Mouse (Mus musculus) ES-E14 (cell line): Measurements from ENCODE around the gene Zfp263. TPM values are rescaled to one million over a fixed set of nuclear protein-coding genes. Genes with fewer than 3 reads are reported as not detected.

ENCODE experiments used
- DNase-seq: peaks from one replicate; pipeline ENCODE4 v3.0.0-alpha.2; 2013; ENCODE audit warnings: low read depth, low spot score
- H3K27ac ChIP-seq: 2 replicates; pipeline ENCODE4 v1.5.1; 2012; ENCODE audit warnings: low read depth, mild to moderate bottlenecking, low read length, moderate library complexity, mixed read lengths; ENCODE audit not compliant: poor library complexity, insufficient read depth, severe bottlenecking
- H3K36me3 ChIP-seq: 2 replicates; pipeline ENCODE4 v1.6.1; 2012; ENCODE audit warnings: mild to moderate bottlenecking, low read length, moderate library complexity, mixed read lengths; ENCODE audit not compliant: control insufficient read depth, poor library complexity, insufficient read depth, severe bottlenecking
- H3K4me1 ChIP-seq, 2 experiments: fragments of 150-350 bp in 1 of 2; sonication (generic) in 1 of 2; 2 replicates each; pipeline ENCODE4 v1.6.1; 2012; ENCODE audit warnings: low read length in 2 of 2, mild to moderate bottlenecking in 1 of 2, mixed read lengths in 1 of 2; ENCODE audit not compliant: control insufficient read depth in 2 of 2, insufficient read depth in 2 of 2, poor library complexity in 1 of 2
- H3K4me3 ChIP-seq, 2 experiments: fragments of 150-350 bp in 1 of 2; sonication (generic) in 1 of 2; 2 replicates each; pipeline ENCODE4 v1.5.1; 2012; ENCODE audit warnings: low read length in 2 of 2, low read depth in 1 of 2, mild to moderate bottlenecking in 1 of 2, mixed read lengths in 1 of 2; ENCODE audit not compliant: insufficient read depth in 1 of 2, poor library complexity in 1 of 2, severe bottlenecking in 1 of 2
- H3K9ac ChIP-seq: 2 replicates; pipeline ENCODE4 v1.6.1; 2012; ENCODE audit warnings: low read depth, mild to moderate bottlenecking, low read length, mixed read lengths; ENCODE audit not compliant: poor library complexity, insufficient read depth, severe bottlenecking
- H3K9me3 ChIP-seq: fragments of 150-350 bp; sonication (generic); 2 replicates; pipeline ENCODE4 v1.6.1; 2012; ENCODE audit warnings: low read depth, mild to moderate bottlenecking, low read length; ENCODE audit not compliant: control insufficient read depth, insufficient read depth
- CHD2 ChIP-seq: IDR thresholded peaks from 2 replicates; pipeline ENCODE4 v1.6.1; 2014; ENCODE audit warnings: mild to moderate bottlenecking, low read depth, low read length, inconsistent platforms
- HCFC1 ChIP-seq: IDR thresholded peaks from 2 replicates; pipeline ENCODE4 v1.6.1; 2012; ENCODE audit warnings: low read length, inconsistent platforms, borderline replicate concordance; ENCODE audit not compliant: insufficient read depth
- MAFK ChIP-seq: IDR thresholded peaks from 2 replicates; pipeline ENCODE4 v1.6.1; 2014; ENCODE audit warnings: mild to moderate bottlenecking, low read depth, low read length, inconsistent platforms; ENCODE audit not compliant: insufficient read depth
- ZC3H11A ChIP-seq: IDR thresholded peaks from 2 replicates; pipeline ENCODE4 v1.6.1; 2012; ENCODE audit warnings: low read depth, mild to moderate bottlenecking, inconsistent platforms, low read length, borderline replicate concordance
- ZNF384 ChIP-seq: IDR thresholded peaks from 2 replicates; pipeline ENCODE4 v1.6.1; 2012; ENCODE audit warnings: low read depth, low read length, inconsistent platforms
- in situ Hi-C, 2 experiments: fragments of 600-800 bp; cut with MboI; formaldehyde crosslinking; loops; one replicate each; pipeline ENCODE4 v1.15.1; 2025; ENCODE audit warnings: low sequenced_read_pairs in 2 of 2, inconsistent platforms in 1 of 2; ENCODE audit not compliant: unreplicated experiment in 2 of 2
- total RNA-seq: library from RNA; depleted of rRNA; stranded (reverse); fragments of 300-350 nt; gene quantifications from 2 replicates; pipeline ENCODE4 v1.2.3, GENCODE M21; 2012

Gene Zfp263
- total RNA-seq, 1 experiment = 25.4 TPM

DNA sequence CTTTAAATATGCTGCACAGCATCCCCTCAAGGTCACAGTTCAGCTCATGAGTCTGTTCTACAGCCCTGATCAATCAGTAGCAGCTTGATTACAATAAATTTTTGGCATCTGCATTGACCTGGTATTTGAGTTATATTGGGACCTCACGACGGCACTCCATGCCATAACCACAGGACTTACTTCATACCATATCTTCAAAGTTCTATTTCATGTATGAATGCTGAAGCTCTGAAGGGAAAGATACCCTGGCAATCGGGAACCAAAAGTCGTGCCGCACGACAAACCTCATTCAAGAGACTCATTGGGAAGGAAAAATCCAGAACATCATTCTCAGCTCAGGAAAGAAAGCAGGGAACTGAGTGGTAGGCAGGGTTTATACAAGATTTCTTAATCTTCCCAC lies 1.4 kb upstream of the Zfp263 start:
- in situ Hi-C loops = no loop called here
- Histone ChIP-seq H3K4me1 (peaks cover 0 to 5% of the 10 kb centered on the region in 2 experiments; a peak in 1 of 4 replicates), H3K4me3 (no peak overlapping the region), H3K36me3 (no peaks in the 10 kb centered on the region; the same call in 1 of the 2 replicates), H3K27ac (no peak overlapping the region), H3K9me3 (no peaks in the 10 kb centered on the region), H3K9ac (no peak overlapping the region)
- no peak for DNase-seq
- TF ChIP-seq MAFK (no peak), HCFC1 (no peak), CHD2 (no peak), ZC3H11A (no peak), ZNF384 (no peak)

DNA sequence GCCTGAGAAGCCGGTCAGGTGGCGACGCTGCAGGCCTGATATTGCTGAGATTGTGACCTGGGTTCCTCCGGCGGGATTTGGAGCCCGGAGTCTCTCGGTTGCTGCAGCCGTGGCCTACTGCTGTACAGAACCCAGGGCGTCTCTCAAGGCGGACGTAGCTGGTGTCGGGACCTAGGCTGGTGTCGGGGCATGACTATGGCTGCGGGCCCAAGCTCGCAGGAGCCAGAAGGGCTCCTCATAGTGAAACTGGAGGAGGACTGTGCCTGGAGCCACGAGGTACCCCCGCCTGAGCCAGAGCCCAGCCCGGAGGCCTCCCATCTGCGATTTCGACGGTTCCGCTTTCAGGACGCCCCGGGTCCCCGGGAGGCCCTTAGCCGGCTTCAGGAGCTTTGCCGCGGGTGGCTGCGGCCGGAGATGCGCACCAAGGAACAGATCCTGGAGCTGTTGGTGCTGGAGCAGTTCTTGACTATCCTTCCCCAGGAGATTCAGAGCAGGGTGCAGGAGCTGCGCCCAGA lies 350 bp downstream of the Zfp263 start:
- H3K27ac ChIP-seq = 0 out of 2 replicates have a peak overlapping the region, but pooled peaks have one; percentile 7
- H3K4me1 ChIP-seq = peaks cover 0 to 5% of the 10 kb centered on the region in 2 experiments; a peak in 1 of 4 replicates

DNA sequence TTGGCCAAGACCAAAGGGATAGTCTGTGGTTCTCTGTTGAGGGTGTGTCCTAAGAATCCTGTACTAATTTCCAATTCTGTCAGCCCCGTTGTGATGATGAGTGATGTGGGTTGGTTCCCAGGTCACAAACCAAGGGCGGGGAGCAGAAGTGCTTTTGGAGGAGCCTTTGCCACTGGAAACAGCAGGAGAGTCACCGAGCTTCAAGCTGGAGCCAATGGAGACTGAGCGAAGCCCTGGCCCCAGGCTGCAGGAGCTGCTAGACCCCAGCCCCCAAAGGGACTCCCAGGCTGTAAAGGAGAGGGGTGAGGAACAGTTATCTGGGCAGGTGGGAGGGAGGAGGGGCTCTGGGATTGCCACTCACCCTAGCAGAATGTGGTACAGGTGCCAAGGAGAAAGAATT lies 1.8 kb downstream of the Zfp263 start:
- Histone ChIP-seq H3K4me1 (peaks cover 0 to 5% of the 10 kb centered on the region in 2 experiments; a peak in 1 of 4 replicates), H3K9ac (peak overlapping the region; percentile 49), H3K9me3 (no peaks in the 10 kb centered on the region), H3K27ac (no peak overlapping the region), H3K36me3 (peaks cover 16% of the 10 kb centered on the region), H3K4me3 (peak overlapping the region; percentile 84 to 92)
- TF ChIP-seq HCFC1 (no peak), MAFK (no peak), CHD2 (no peak)
- no peak for DNase-seq
- in situ Hi-C loops = no loop called here

More for the DNA sequence above, 350 bp downstream of the Zfp263 start:
- in situ Hi-C loops = no loop called here
- DNase-seq = no peak
- H3K4me3 ChIP-seq = peak overlapping the region; percentile 84 to 92
- TF ChIP-seq HCFC1 (no peak), ZNF384 (no peak), MAFK (no peak), ZC3H11A (no peak), CHD2 (no peak)
- no peaks in the 10 kb centered on the region for H3K9me3 ChIP-seq
- H3K36me3 ChIP-seq = peaks cover 12% of the 10 kb centered on the region
- peak overlapping the region; percentile 78 for H3K9ac ChIP-seq

- TF ChIP-seq MAFK = no peak
- no peak for TF ChIP-seq ZNF384
- TF ChIP-seq HCFC1 = no peak
- TF ChIP-seq CHD2 = no peak
- no peak for TF ChIP-seq ZC3H11A
- Histone ChIP-seq H3K27ac (no peak overlapping the region; the same call in 1 of the 2 replicates), H3K9ac (no peak overlapping the region), H3K36me3 (peaks cover 20% of the 10 kb centered on the region), H3K4me3 (no peak overlapping the region), H3K9me3 (no peaks in the 10 kb centered on the region), H3K4me1 (peaks cover 0 to 5% of the 10 kb centered on the region in 2 experiments; a peak in 1 of 4 replicates)
- in situ Hi-C loops = no loop called here
- no peak for DNase-seq
Measured at GRCm38 (mm10) chr16:3748976-3749375, 5.1 kb downstream of the Zfp263 start.
